Mouse (Mus musculus): ENCODE results near the gene Plekhg4.

GRCm38 (mm10) chr8:105384070-105384469, 11.0 kb downstream of the Plekhg4 start:
- peak; percentile 27 for TF ChIP-seq CTCF (conservative IDR thresholded peaks at IDR 0.05; ENCODE audit: low read length)
- no peak for TF ChIP-seq POU5F1 (IDR thresholded peaks at IDR 0.05; ENCODE audit: borderline replicate concordance, low read length)

All from E14TG2a.4 (cell line).